Mouse (Mus musculus) kidney, adult 2 months (tissue): ENCODE measurements around the gene Gm28374.

Source experiments
- CTCF ChIP-seq: fragments of 200-500 bp; conservative IDR thresholded peaks from 2 replicates; pipeline ENCODE4 v1.5.1; 2011; ENCODE audit warnings: low read depth, mild to moderate bottlenecking, control low read depth, low read length, moderate library complexity, mixed read lengths; ENCODE audit not compliant: insufficient read depth, insufficient read length
- POLR2A ChIP-seq: fragments of 200-500 bp; IDR thresholded peaks from one replicate; pipeline ENCODE4 v1.6.1; 2011; ENCODE audit warnings: low read depth, low read length, control low read depth

DNA sequence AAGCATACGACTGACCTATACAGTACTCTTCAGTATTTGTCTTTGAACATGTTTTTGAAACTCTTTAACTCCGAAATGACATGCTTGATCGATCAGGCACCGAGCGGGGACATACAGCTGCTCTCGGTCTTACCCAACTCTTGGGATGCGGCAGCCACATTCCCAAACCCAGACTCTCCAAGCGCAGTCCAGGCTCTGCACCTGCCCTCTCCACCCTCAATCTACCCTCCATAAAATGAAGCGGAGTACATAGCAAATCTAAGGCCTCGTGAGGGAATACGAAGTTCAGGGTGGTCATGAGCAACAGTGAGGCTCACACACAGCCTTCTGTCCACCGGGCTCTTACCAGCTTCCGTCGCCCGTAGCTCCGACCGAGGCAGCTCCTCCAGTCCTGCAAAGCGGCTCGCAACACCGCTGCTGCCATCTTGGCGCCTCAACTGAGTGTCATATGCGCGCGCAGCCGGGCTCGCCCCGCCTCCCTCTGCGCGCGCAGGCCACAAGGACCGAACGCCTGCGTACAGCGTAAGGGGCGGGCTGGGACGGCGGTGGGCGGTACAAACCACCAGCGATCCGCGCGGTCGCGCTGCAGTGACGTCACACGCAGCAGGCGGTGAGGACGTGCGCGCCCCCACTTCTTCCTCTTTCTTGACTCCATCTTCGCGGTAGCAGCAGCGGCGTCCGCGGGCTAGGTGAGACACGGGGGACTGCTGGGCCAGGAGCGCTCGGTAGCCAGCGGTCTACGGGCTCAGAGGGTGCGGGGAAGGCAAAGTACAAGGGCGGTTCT is 24.6 kb downstream of the Gm28374 start, which contains the start of the genes Mrpl49 and Fau:
- peak; percentile 72 for TF ChIP-seq POLR2A
- TF ChIP-seq CTCF = no peak
